Mouse (Mus musculus): ENCODE results near the gene Ccdc125.

GRCm38 (mm10) chr13:100622241-100622640 lies 47.3 kb upstream of the Ccdc125 start:
- TF ChIP-seq CTCF (IDR thresholded peaks at IDR 0.05; ENCODE audit: borderline replicate concordance, insufficient read depth, low read length): no peak
- no peak for TF ChIP-seq POLR2A (IDR thresholded peaks at IDR 0.05; ENCODE audit: low read depth, low read length)
